Mouse (Mus musculus) G1E (cell line): ENCODE data around the gene Pknox2.

Experiments used
- CTCF ChIP-seq: IDR thresholded peaks from 2 replicates; pipeline ENCODE4 v1.5.1; 2012; ENCODE audit warnings: low read depth, low read length, inconsistent platforms, mixed read lengths
- GATA1 ChIP-seq: IDR thresholded peaks from 2 replicates; pipeline ENCODE4 v1.6.1; 2012; ENCODE audit warnings: borderline replicate concordance, low read length, inconsistent platforms, mixed read lengths
- POLR2AphosphoS5 ChIP-seq: IDR thresholded peaks from 2 replicates; pipeline ENCODE4 v1.6.1; 2012; ENCODE audit warnings: low read depth, low read length, inconsistent platforms; ENCODE audit not compliant: insufficient replicate concordance

DNA sequence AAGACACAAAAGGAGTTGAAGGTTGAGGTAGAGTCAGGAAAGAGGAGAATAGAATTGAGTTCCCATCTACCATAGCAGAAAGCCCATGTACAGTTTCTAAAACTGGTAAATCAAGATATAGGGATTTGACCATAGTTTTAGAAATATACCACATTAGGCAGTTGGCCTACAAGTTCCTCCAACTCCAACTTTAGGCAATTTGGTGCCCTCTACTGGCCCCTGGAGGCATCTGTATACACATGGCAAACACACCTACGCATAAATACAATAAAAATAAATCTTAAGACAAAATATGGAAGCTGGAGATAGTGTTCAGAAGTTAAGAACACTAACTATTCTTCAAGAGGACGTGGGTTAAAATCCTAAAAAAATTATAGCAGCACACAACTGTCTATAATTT lies 19.7 kb upstream of the Pknox2 start:
- TF ChIP-seq CTCF (no peak), GATA1 (no peak), POLR2AphosphoS5 (no peak)
